Mouse (Mus musculus) megakaryocyte, embryonic 14.5 days (primary cell): Measurements from ENCODE around the gene Fry. TPM values are rescaled to one million over a fixed set of nuclear protein-coding genes. Genes with fewer than 3 reads are reported as not detected.

Experiments
- H3K27me3 ChIP-seq: replicated peaks from 2 replicates; pipeline ENCODE3; 2012; ENCODE audit warnings: inconsistent platforms
- H3K36me3 ChIP-seq: replicated peaks from 2 replicates; pipeline ENCODE3; 2012; ENCODE audit warnings: low read length, inconsistent platforms, mixed read lengths
- H3K4me1 ChIP-seq: 2 replicates; pipeline ENCODE4 v1.6.1; 2012; ENCODE audit warnings: inconsistent platforms
- H3K4me3 ChIP-seq: replicated peaks from 2 replicates; pipeline ENCODE3; 2012; ENCODE audit warnings: moderate library complexity, mild to moderate bottlenecking, inconsistent platforms
- H3K9me3 ChIP-seq: 2 replicates; pipeline ENCODE4 v1.6.1; 2012; ENCODE audit warnings: inconsistent platforms
- FLI1 ChIP-seq: IDR thresholded peaks from 2 replicates; pipeline ENCODE4 v1.6.1; 2012; ENCODE audit warnings: low read length, inconsistent platforms, mixed read lengths
- GATA1 ChIP-seq: IDR thresholded peaks from 3 replicates; pipeline ENCODE4 v1.6.1; 2012; ENCODE audit warnings: mixed read lengths, low read length, inconsistent platforms, borderline replicate concordance
- polyA plus RNA-seq: library from polyadenylated mRNA; stranded (reverse); fragments of >175 nt; gene quantifications from 2 replicates; pipeline ENCODE4 v1.2.3, GENCODE M21; 2012; ENCODE audit warnings: low replicate concordance; ENCODE audit not compliant: insufficient read depth

Gene Fry
- polyA plus RNA-seq, 1 experiment: 1.5 TPM

DNA sequence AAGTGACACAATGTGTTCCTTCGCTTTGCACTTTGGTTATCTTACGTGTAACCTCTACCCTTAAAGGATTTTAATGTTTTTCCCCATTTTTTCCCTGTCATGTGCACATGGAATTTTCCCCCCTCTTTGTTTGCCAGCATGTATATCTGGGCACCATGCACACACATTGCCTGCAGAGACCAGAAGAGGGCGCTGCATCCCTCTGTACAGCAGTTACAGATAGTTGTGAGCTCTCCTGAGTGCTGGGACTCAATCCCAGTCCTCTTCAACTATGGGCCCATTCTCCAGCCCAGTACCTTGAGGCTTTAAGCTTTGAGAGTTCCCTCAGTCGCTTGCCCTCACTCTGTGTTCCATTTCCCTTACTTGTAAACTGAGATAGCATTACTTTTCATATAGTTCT lies 394.8 kb downstream of the Fry start:
- no peaks in the 10 kb centered on the region; the same call in 1 of the 2 replicates for H3K4me1 ChIP-seq
- peaks cover 5% of the 10 kb centered on the region for H3K9me3 ChIP-seq
- peaks cover 6% of the 10 kb centered on the region for H3K27me3 ChIP-seq
- TF ChIP-seq GATA1: no peak
- TF ChIP-seq FLI1: no peak
- H3K36me3 ChIP-seq: no peaks in the 10 kb centered on the region
- H3K4me3 ChIP-seq: no peak overlapping the region

DNA sequence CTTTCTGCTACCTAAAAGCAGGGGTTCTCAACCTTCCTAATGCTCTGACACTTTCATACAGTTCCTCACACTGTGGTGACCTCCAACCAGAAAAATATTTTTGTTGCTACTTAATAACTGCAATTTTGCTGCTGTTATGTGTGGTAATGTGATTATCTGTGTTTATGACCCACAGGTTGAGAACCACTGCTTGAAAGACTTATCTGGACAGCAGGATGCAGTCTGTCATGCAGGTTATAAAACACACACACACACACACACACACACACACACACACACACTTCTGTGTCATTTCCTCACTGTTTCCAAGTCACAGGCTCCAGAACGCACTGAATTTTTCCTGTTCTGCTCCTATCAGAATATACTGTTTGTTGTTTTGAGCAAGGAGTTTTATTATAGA lies 395.6 kb downstream of the Fry start:
- H3K36me3 ChIP-seq: no peaks in the 10 kb centered on the region
- no peak for TF ChIP-seq FLI1
- TF ChIP-seq GATA1: no peak
- no peak overlapping the region for H3K4me3 ChIP-seq
- peaks cover 5% of the 10 kb centered on the region for H3K9me3 ChIP-seq
- peaks cover 6% of the 10 kb centered on the region for H3K27me3 ChIP-seq
- no peaks in the 10 kb centered on the region; the same call in 1 of the 2 replicates for H3K4me1 ChIP-seq

DNA sequence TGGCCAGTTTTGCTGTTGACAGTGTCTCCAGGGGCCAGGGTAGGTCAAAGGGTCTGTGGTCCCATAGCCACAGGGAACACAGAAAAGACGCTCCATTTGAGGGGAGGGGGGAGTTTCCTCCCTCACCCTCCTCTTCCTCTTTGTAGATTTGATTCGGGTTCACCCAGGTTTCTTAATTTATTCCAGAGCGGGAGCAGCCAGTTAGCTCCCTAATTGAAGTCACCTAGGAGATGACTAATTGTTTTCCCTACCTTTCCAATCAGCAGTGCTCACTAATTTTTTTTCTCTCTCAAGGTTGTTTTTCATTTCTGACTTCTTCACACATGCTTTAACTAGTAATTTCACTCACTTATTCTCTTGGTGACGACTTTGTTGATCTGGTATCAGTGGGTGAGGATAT lies 399.6 kb downstream of the Fry start, which contains the start of gene Zar1l:
Zar1l (minus strand) TSS at position 101 of the 400 bp plus-strand sequence.
- Histone ChIP-seq H3K4me1 (peaks cover 7% of the 10 kb centered on the region; the same call in 1 of the 2 replicates), H3K9me3 (peaks cover 5% of the 10 kb centered on the region), H3K27me3 (peaks cover 6% of the 10 kb centered on the region), H3K4me3 (no peak within 1 kb of the TSS), H3K36me3 (no peaks in the 10 kb centered on the region)
- TF ChIP-seq FLI1 (no peak), GATA1 (no peak)

DNA sequence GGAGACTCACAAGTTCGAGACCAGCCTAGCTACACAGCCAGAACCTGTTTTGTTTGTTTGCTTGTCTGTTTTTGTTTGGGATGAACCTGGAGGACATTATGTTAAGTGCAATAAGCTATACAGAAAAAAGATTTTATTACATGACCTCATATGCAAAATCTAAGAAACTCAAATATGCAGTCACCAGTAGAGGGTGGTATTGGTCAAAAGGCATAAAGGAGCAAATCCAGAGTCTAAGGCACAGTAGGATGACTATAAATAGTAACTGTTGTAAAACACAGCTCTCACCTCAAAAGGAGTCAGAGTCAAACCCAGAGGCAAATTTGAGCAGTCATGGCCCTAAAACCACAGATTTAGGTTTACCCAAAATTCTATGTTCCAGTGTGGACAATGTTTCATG lies 401.1 kb downstream of the Fry start:
- peaks cover 6% of the 10 kb centered on the region for H3K27me3 ChIP-seq
- H3K36me3 ChIP-seq: no peaks in the 10 kb centered on the region
- H3K9me3 ChIP-seq: no peaks in the 10 kb centered on the region
- TF ChIP-seq GATA1: no peak
- no peak for TF ChIP-seq FLI1
- peaks cover 19% of the 10 kb centered on the region for H3K4me1 ChIP-seq
- H3K4me3 ChIP-seq: no peak overlapping the region

DNA sequence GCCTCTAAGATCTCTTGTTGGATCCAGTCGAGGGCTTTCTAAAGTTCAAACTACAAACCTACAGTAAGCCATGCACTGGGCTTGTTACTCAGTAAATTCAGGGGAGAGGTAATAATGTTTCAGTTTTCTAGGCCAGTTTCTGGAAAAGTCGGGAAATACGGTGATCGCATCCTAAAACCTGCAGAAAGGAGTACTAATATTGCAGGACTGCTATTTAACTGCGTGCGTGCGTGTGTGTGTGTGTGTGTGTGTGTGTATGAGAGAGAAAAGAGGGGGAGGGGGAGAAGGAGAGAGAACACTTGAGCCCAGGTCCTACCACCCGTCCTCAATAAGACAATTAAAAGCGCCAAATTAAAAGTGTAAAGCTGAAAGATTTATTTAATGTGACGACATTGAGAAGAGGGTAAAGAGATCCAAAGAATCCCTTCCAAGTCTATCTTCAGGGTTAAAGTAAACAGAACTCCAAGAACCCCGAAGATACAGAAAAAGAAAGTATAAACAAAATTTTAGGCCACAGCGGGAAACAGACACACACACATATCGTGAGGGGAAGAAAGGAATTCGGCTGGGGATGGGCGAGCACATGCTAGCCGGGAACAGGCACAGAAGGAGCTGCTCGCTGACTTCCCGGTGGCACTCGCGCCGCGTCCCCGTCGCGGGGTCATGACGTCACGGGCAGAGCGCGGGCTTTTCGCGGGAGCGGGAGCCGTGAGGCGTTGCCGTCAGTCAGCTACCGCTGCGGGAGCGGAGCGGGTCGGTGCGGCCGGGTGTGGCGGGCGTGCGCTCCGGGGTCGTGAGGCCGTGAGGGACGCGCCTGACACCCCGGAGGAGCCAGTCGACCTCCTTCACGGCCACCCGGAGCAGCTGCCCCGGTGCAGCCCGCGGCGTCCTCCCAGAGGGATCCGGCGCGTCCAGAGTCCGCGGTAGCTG lies 403.8 kb downstream of the Fry start, which contains the start of gene Brca2:
Brca2 (plus strand) TSS at position 694 of the 930 bp plus-strand sequence.
- Histone ChIP-seq H3K36me3 (peaks cover 4% of the 10 kb centered on the region), H3K4me1 (peaks cover 21% of the 10 kb centered on the region), H3K9me3 (no peaks in the 10 kb centered on the region), H3K4me3 (peak within 1 kb of the TSS; percentile 94), H3K27me3 (peaks cover 6% of the 10 kb centered on the region)
- TF ChIP-seq GATA1: no peak
- TF ChIP-seq FLI1: no peak

DNA sequence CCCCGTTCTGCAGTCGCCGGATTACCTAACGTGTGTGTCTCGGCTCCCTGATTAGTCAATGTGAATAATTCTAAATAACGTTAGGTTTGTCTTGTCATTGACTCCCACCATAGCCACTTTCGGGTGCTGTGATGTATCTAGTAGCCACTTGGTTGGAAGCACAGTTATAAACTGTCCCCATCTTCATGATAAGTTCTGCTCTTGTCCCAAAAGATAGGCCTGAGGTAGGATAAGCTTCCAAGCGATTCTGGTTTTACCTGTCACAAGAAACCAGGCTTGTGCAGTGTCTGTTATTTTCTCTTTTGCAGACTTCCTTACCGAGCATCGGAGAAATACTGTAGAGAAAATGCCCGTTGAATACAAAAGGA lies 404.4 kb downstream of the Fry start:
- peaks cover 21% of the 10 kb centered on the region for H3K4me1 ChIP-seq
- H3K4me3 ChIP-seq: peak overlapping the region; percentile 94
- no peak for TF ChIP-seq GATA1
- TF ChIP-seq FLI1: no peak
- no peaks in the 10 kb centered on the region for H3K9me3 ChIP-seq
- peaks cover 1% of the 10 kb centered on the region for H3K27me3 ChIP-seq
- H3K36me3 ChIP-seq: peaks cover 4% of the 10 kb centered on the region

DNA sequence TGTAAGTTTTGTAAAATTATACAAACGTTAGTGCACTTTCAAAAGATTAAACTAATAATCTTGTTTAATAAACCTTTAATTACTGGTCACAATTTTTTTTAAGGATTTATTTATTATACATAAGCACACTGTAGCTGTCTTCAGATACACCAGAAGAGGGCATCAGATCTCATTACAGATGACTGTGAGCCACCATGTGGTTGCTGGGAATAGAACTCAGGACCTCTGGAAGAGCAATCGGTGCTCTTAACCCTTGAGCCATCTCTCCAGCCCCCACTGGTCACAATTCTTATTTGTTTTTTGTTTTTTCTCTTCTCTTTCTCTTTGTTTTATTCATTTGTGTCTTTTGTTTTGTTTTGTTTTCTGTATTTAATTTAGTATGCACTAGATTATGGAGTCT lies 406.8 kb downstream of the Fry start:
- peaks cover 21% of the 10 kb centered on the region for H3K4me1 ChIP-seq
- peaks cover 10% of the 10 kb centered on the region for H3K36me3 ChIP-seq

DNA sequence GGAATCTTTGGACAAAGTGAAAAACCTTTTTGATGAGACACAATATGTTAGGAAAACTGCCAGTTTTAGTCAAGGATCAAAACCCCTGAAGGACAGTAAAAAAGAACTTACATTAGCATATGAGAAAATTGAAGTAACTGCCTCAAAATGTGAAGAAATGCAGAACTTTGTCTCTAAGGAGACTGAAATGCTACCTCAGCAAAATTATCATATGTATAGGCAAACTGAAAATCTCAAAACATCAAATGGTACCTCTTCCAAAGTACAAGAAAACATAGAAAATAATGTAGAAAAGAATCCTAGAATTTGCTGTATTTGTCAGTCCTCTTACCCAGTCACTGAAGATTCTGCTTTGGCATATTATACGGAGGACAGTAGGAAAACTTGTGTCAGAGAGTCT lies 422.9 kb downstream of the Fry start:
- Histone ChIP-seq H3K4me3 (no peak overlapping the region), H3K4me1 (no peaks in the 10 kb centered on the region), H3K36me3 (peaks cover 38% of the 10 kb centered on the region), H3K9me3 (no peaks in the 10 kb centered on the region; the same call in 1 of the 2 replicates), H3K27me3 (no peaks in the 10 kb centered on the region)
- TF ChIP-seq FLI1 (no peak), GATA1 (no peak)

More for the DNA sequence above, 406.8 kb downstream of the Fry start:
- TF ChIP-seq FLI1: no peak
- no peak for TF ChIP-seq GATA1
- Histone ChIP-seq H3K27me3 (no peaks in the 10 kb centered on the region), H3K4me3 (no peak overlapping the region), H3K9me3 (no peaks in the 10 kb centered on the region)

DNA sequence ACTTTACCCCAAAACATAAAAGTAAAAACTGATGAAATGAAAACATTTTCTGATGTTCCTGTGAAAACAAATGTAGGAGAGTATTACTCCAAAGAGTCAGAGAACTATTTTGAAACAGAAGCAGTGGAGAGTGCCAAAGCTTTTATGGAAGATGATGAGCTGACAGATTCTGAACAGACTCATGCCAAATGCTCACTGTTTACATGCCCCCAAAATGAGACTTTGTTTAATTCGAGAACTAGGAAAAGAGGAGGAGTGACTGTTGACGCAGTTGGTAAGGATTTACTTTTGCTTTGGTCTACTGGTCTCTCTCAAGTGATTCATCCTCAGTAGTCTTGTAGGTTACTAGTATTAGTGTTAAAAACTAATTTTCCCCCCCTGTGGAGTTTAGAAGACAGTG lies 424.7 kb downstream of the Fry start:
- TF ChIP-seq FLI1 (no peak), GATA1 (no peak)
- H3K9me3 ChIP-seq: no peaks in the 10 kb centered on the region; the same call in 1 of the 2 replicates
- H3K4me3 ChIP-seq: no peak overlapping the region
- H3K4me1 ChIP-seq: no peaks in the 10 kb centered on the region
- H3K27me3 ChIP-seq: no peaks in the 10 kb centered on the region
- H3K36me3 ChIP-seq: peaks cover 21% of the 10 kb centered on the region

Other genes with a start within 250 kb of the Fry start
- not detected in 2 replicates for gene Rxfp2, start 100.0 kb upstream of the Fry start, polyA plus RNA-seq